Mouse (Mus musculus): ENCODE results near the gene Spred1.
"Not testable (repeated sequence)": the region's sequence is repeated elsewhere in the genome, so short reads cannot be mapped to it uniquely, and the experiment has no call there.

GRCm38 (mm10) chr2:117131041-117131440, 9.9 kb downstream of the Spred1 start:
- TF ChIP-seq CTCF (IDR thresholded peaks at IDR 0.05; ENCODE audit: low read depth); EP300 (optimal IDR thresholded peaks at IDR 0.05): not testable (repeated sequence)

Measured in stomach, postnatal 0 days (tissue).